ENCODE assay signal across 8 mouse cellular contexts in genomic region chr4:132353481-132353885, GRCm38 (mm10). TPM values are rescaled to one million over a fixed set of nuclear protein-coding genes. Genes with fewer than 3 reads are reported as not detected.
DNase-seq lines count a peak whose midpoint lies in the region; ATAC-seq lines count a peak whose summit lies in the region.

Gene Rcc1 (minus strand): TSS chr4:132353605.

- DNase-seq in T-cell, adult 2 months (ENCODE audit: low spot score), result peak; percentile 94
- peak; percentile 82 to 88 for DNase-seq in cerebellum, postnatal 36 days
- DNase-seq in frontal cortex, postnatal 36 days (ENCODE audit: low spot score in 2 of 2), result peak; percentile 89 to 94
- peak; percentile 86 to 90 for DNase-seq in left cerebral cortex, adult 18-20 months (ENCODE audit: low spot score in 2 of 2)
- DNase-seq in right cerebral cortex, adult 18-20 months, result peak; percentile 91
- peak; percentile 54 for DNase-seq in urinary bladder, postnatal 10 days (ENCODE audit: low spot score)

- H3K4me1 ChIP-seq in hindbrain, embryonic 16.5 days (ENCODE audit: control insufficient read depth, insufficient read depth, low read depth, low read length), result peaks cover 14% of the 10 kb centered on the region

- peak within 1 kb of the TSS; percentile 59 for H3K4me3 ChIP-seq in hindbrain, embryonic 16.5 days (ENCODE audit: low read length)
- H3K4me3 ChIP-seq in macrophage (ENCODE audit: inconsistent target), result peak within 1 kb of the TSS; percentile 78

- H3K36me3 ChIP-seq in hindbrain, embryonic 16.5 days (ENCODE audit: control insufficient read depth, insufficient read depth, low read length), result peaks cover 2% of the 10 kb centered on the region; the same call in 1 of the 2 replicates
- peaks cover 21% of the 10 kb centered on the region; the same call in 1 of the 2 replicates for H3K36me3 ChIP-seq in macrophage (ENCODE audit: inconsistent target)

- H3K27ac ChIP-seq in hindbrain, embryonic 16.5 days (ENCODE audit: low read depth, low read length), result peak within 1 kb of the TSS; percentile 84
- peak within 1 kb of the TSS; percentile 81 for H3K27ac ChIP-seq in macrophage

- no peaks in the 10 kb centered on the region for H3K27me3 ChIP-seq in hindbrain, embryonic 16.5 days (replicated peaks; ENCODE audit: control insufficient read depth, insufficient read depth, low read length)

- WGBS in hindbrain, embryonic 16.5 days, result 0% methylated on average over 31 of the region's 31 CpGs
- under 1% methylated on average over 31 of the region's 31 CpGs for WGBS in macrophage (ENCODE audit: missing documents)

- H3K9ac ChIP-seq in hindbrain, embryonic 16.5 days (ENCODE audit: low read depth, low read length), result peak within 1 kb of the TSS; percentile 79

- H3K4me2 ChIP-seq in hindbrain, embryonic 16.5 days (ENCODE audit: low read length), result peak within 1 kb of the TSS; percentile 82

- H3K79me2 ChIP-seq in macrophage (ENCODE audit: inconsistent target), result peaks cover 27% of the 10 kb centered on the region

- peak; percentile 94 for ATAC-seq in hindbrain, embryonic 16.5 days

- H3K9me3 ChIP-seq in hindbrain, embryonic 16.5 days (ENCODE audit: control insufficient read depth, low read length), result no peaks in the 10 kb centered on the region

RNA-seq across cellular contexts. Expression of gene Rcc1, which starts in this region (rescaled TPM):
- 31.5 and 35.2 TPM in 2 replicates for polyA plus RNA-seq in hindbrain, embryonic 16.5 days (2015; fragmentation: Nextera tagmentation; extraction: Ambion mirVana)
- 10 to 100 TPM; 11.6 to 13.2 TPM for total RNA-seq in left cerebral cortex, adult 18-20 months (2021)
- total RNA-seq in macrophage (2018; cell fraction: chromatin; rRNA removed), result 10 to 100 TPM in 21 of 26 experiments, 1 to 10 TPM in 5; 5.2 to 26.9 (median 16.8) TPM
- 10 to 100 TPM in 2 of 26 experiments, 1 to 10 TPM in 24; 4.5 to 11.2 (median 8.7) TPM for total RNA-seq in macrophage (2018; cell fraction: cytosol; rRNA removed)
- total RNA-seq in macrophage (2018; cell fraction: nucleus; rRNA removed), result 10 to 100 TPM in 19 of 26 experiments, 1 to 10 TPM in 7; 7.7 to 48.2 (median 13.1) TPM
- polyA plus RNA-seq in macrophage (2018), result 4.4 to 19.9 TPM (median 8.8 TPM) in 3 replicates

Comparison
In these comparisons a context has a peak if more than half of its experiments do, and no peak if none do; other contexts are left out.
1. Peak in every context shown above with its lines: DNase-seq, ATAC-seq, H3K4me3 ChIP-seq and H3K27ac ChIP-seq.